Mouse (Mus musculus) midbrain, embryonic 16.5 days (tissue): ENCODE data around the gene Krtdap. TPM values are rescaled to one million over a fixed set of nuclear protein-coding genes. Genes with fewer than 3 reads are reported as not detected.

Experiments
- ATAC-seq: fragments of 200-750 bp; cut with Nextera tagmentation; 2 replicates; pipeline ENCODE4 v1.8.0; 2017; ENCODE audit warnings: moderate TSS enrichment
- H3K27ac ChIP-seq: fragments of 300-500 bp; sonication (generic); 2 replicates; pipeline ENCODE4 v1.5.1; 2014; ENCODE audit warnings: mild to moderate bottlenecking, low read length, mixed read lengths
- H3K27me3 ChIP-seq: fragments of 300-500 bp; sonication (generic); 2 replicates; pipeline ENCODE4 v1.6.1; 2014; ENCODE audit warnings: low read depth, low read length, mixed read lengths; ENCODE audit not compliant: control insufficient read depth, insufficient read depth
- H3K36me3 ChIP-seq: fragments of 300-500 bp; sonication (generic); 2 replicates; pipeline ENCODE4 v1.6.1; 2014; ENCODE audit warnings: mild to moderate bottlenecking, low read length, moderate library complexity, mixed read lengths; ENCODE audit not compliant: control insufficient read depth, insufficient read depth
- H3K4me1 ChIP-seq: fragments of 300-500 bp; sonication (generic); 2 replicates; pipeline ENCODE4 v1.6.1; 2014; ENCODE audit warnings: mild to moderate bottlenecking, low read length, mixed read lengths; ENCODE audit not compliant: control insufficient read depth, insufficient read depth
- H3K4me2 ChIP-seq: fragments of 300-500 bp; sonication (generic); 2 replicates; pipeline ENCODE4 v1.6.1; 2014; ENCODE audit warnings: mild to moderate bottlenecking, low read length, mixed read lengths
- H3K4me3 ChIP-seq: fragments of 300-500 bp; sonication (generic); 2 replicates; pipeline ENCODE4 v1.5.1; 2014; ENCODE audit warnings: low read depth, mild to moderate bottlenecking, low read length, moderate library complexity, mixed read lengths
- H3K9ac ChIP-seq: fragments of 300-500 bp; sonication (generic); 2 replicates; pipeline ENCODE4 v1.6.1; 2014; ENCODE audit warnings: low read depth, low read length, mixed read lengths
- H3K9me3 ChIP-seq: fragments of 300-500 bp; sonication (generic); replicated peaks from 2 replicates; pipeline ENCODE4 v1.6.1; 2014; ENCODE audit warnings: mild to moderate bottlenecking, low read length, mixed read lengths; ENCODE audit not compliant: control insufficient read depth, poor library complexity, severe bottlenecking
- WGBS: fragments of 180-500 bp; shearing (Covaris S2); extraction: QIAGEN DNeasy Blood & Tissue Kit; methylation state at CpG from one replicate; pipeline ENCODE4 v1.1.7; 2014; 5-methylcytosine and 5-hydroxymethylcytosine counted together
- polyA plus RNA-seq: library from polyadenylated mRNA; unstranded; fragments of >200 nt; fragmentation: Nextera tagmentation; extraction: Ambion mirVana; gene quantifications from 2 replicates; pipeline ENCODE4 v1.2.1, GENCODE M21; 2015

Gene Krtdap
- polyA plus RNA-seq, 1 experiment from 2014 or later = not detected

DNA sequence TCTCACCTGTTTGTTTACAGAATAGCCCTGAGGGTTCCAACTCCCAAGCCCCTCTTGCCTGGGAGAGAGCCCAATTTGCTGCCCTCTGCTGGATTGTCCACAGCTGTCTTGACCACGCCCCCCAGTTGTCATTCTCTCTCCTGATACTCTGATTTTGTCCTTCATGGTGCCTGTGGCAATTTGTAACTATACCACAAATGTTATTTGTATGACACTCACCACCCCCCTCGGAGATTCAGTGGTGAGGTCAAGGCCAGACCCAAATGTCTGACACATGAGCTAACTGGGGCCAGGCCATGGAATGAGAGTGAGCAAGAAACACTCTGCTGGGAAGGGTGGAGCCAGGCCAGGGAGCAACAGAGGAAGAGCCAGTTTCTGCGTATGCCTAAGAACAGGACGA is 28.8 kb upstream of the Krtdap start:
- Histone ChIP-seq H3K36me3 (peaks cover 16% of the 10 kb centered on the region), H3K9me3 (peaks cover 8% of the 10 kb centered on the region), H3K4me2 (no peak overlapping the region), H3K9ac (no peak overlapping the region), H3K27ac (no peak overlapping the region), H3K4me1 (no peaks in the 10 kb centered on the region), H3K27me3 (no peaks in the 10 kb centered on the region), H3K4me3 (no peak overlapping the region)
- 58% methylated on average over 4 of the region's 4 CpGs for WGBS
- no peak for ATAC-seq

DNA sequence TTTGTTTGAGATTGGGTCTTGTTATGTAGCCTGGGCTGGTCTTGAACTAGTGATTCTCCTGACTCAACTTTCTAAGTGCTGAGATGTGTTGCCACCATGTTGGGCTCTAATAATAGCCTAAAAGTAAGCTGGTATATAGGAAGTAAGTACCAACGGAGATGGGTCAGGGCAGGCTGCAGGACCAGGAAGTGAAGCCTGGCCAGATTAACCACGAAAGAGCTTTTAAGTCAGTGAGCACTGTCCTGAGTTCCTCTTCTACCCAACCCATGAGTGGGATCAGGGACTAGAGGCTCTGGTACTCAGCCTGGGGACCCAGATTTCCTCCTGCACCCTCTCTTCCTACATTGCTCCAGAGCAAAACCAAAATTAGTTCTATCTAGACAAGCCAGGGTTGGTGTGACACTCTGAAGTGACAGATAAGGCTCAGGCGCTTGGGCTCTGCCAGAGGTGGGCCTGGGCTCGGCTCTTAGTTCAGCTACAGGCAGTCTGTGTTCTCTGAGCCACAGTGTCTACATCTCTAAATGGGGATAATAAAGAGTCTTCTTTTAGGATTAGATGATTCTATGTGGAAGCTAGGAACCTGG is 25.8 kb upstream of the Krtdap start:
- no peak overlapping the region for H3K9ac ChIP-seq
- no peak overlapping the region for H3K4me3 ChIP-seq
- no peaks in the 10 kb centered on the region for H3K36me3 ChIP-seq
- no peaks in the 10 kb centered on the region for H3K9me3 ChIP-seq
- no peak for ATAC-seq
- H3K27me3 ChIP-seq = no peaks in the 10 kb centered on the region
- 81% methylated on average over 4 of the region's 4 CpGs for WGBS
- no peaks in the 10 kb centered on the region for H3K4me1 ChIP-seq
- no peak overlapping the region for H3K27ac ChIP-seq
- no peak overlapping the region for H3K4me2 ChIP-seq

DNA sequence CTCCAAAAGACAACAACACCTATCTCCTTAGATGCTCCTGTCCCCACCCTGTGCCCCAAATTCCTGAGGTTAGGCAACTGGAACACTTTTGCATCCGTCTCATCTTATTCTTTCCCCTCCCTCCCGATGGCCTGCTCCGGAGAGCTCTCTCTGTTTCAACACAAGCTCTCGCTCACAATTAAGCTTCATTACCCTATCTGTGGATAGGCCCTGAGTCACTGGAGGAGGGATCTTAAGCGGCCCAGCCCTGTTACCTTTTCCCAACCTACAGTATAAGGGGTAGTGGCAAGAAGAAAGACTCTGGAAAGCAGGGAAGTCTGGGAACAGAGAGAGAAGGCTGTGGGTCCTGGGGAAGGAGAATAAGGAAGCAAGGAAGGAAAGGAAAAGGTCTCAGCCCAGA is 24.2 kb upstream of the Krtdap start, which contains the start of gene Dmkn:
Dmkn (plus strand) TSS at position 301 of the 400 bp plus-strand sequence.
- H3K4me2 ChIP-seq = no peak within 1 kb of the TSS
- no peaks in the 10 kb centered on the region for H3K9me3 ChIP-seq
- H3K4me3 ChIP-seq = no peak within 1 kb of the TSS
- 0 out of 2 replicates have a peak, but pooled peaks cover 1% of the 10 kb centered on the region for H3K27me3 ChIP-seq
- ATAC-seq = no peak
- no peaks in the 10 kb centered on the region for H3K36me3 ChIP-seq
- H3K4me1 ChIP-seq = no peaks in the 10 kb centered on the region
- 45% methylated on average over 5 of the region's 5 CpGs for WGBS
- no peak within 1 kb of the TSS for H3K9ac ChIP-seq
- H3K27ac ChIP-seq = no peak within 1 kb of the TSS

DNA sequence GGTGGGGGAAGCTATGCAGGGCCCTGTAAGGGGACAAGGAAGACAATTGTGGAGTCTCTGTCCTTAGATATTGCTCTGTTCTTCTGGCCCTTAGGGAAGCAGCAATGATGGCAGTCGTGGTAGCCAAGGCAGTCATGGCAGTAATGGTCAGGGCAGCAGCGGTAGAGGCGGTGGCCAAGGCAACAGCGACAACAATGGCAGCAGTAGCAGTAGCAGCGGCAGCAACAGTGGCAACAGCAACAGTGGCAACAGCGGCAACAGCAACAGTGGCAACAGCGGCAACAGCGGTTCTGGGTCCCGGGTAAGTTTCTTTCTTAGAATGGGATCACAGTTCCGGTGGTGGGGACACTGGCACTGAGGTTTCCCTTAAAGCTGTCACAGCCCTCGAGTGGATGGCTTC is 22.5 kb upstream of the Krtdap start:
- no peaks in the 10 kb centered on the region for H3K36me3 ChIP-seq
- peak overlapping the region; percentile 5; the same call in 1 of the 2 replicates for H3K4me2 ChIP-seq
- H3K9me3 ChIP-seq = no peaks in the 10 kb centered on the region
- 45% methylated on average over 11 of the region's 11 CpGs for WGBS
- H3K9ac ChIP-seq = no peak overlapping the region
- ATAC-seq = no peak
- H3K4me3 ChIP-seq = no peak overlapping the region
- no peak overlapping the region for H3K27ac ChIP-seq
- 0 out of 2 replicates have a peak, but pooled peaks cover 2% of the 10 kb centered on the region for H3K27me3 ChIP-seq
- H3K4me1 ChIP-seq = no peaks in the 10 kb centered on the region

DNA sequence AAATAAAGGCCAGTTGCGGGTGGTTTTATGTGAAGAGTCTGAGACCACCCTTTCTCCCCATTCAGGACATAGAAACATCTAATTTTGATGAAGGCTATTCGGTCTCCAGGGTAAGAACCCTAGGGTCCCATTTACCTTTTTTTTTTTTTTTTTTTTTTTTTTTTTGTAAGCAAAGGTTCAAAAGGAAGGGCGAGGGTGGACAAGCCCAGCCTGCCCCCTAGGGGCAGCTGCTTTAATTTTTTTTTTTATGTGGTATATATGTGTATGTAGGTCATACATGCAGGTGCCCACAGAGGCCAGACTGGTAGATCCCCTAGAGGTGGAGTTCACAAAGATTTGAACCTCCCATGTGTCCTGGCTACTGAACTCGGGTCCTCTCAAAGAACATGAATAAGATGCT is 21.3 kb upstream of the Krtdap start:
- H3K4me2 ChIP-seq = no peak overlapping the region
- H3K36me3 ChIP-seq = no peaks in the 10 kb centered on the region
- 84% methylated on average over 4 of the region's 4 CpGs for whole genome bisulfite sequencing
- H3K27ac ChIP-seq = no peak overlapping the region
- H3K4me1 ChIP-seq = no peaks in the 10 kb centered on the region
- no peak overlapping the region for H3K9ac ChIP-seq
- H3K27me3 ChIP-seq = 0 out of 2 replicates have a peak, but pooled peaks cover 2% of the 10 kb centered on the region
- H3K9me3 ChIP-seq = no peaks in the 10 kb centered on the region; the same call in 1 of the 2 replicates
- H3K4me3 ChIP-seq = no peak overlapping the region
- no peak for ATAC-seq

DNA sequence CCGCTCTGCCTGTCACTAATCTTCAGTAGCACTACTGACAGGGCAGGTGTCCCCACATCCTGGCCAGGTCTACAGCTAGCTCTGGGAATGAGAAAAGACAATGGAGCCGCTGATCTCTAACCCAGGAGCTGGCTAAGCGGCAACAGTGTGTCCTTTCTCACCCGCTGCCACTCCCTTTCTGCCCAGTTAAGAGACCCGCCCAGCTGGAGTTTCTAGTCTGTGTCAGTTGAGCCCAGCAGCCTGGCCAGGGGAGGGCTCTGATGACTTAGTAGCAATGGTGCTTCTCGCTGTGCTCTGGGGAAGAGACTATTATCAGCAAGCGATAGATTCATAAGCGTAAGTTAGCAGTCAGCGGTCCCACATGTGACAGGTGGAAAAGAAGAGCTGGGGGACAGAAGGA is 18.5 kb upstream of the Krtdap start:
- no peaks in the 10 kb centered on the region for H3K36me3 ChIP-seq
- WGBS = 33% methylated on average over 9 of the region's 9 CpGs
- H3K27me3 ChIP-seq = 0 out of 2 replicates have a peak, but pooled peaks cover 2% of the 10 kb centered on the region
- no peak overlapping the region for H3K4me2 ChIP-seq
- H3K9ac ChIP-seq = no peak overlapping the region
- no peak overlapping the region for H3K27ac ChIP-seq
- no peak for ATAC-seq
- H3K9me3 ChIP-seq = no peaks in the 10 kb centered on the region; the same call in 1 of the 2 replicates
- no peaks in the 10 kb centered on the region for H3K4me1 ChIP-seq
- no peak overlapping the region for H3K4me3 ChIP-seq

DNA sequence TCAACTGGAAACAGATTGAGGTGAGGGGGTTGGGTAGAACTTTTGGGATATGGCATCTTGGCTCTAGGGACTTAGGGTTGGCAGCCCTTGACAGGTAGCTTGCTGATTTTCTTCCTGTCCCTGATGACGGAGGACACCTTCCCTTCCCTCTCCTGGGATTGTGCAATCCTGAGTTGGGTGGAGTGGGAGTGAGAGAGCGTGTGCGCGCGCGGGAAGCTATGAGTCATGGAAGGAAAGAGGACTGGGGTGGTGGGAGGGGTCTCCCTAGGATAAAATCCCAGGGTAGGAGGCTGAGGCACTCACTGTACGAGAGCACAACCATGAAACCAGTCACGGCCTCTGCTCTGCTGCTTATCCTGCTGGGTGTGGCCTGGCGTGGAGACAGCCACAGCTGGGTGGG is 11.6 kb upstream of the Krtdap start:
- Histone ChIP-seq H3K36me3 (no peaks in the 10 kb centered on the region), H3K9me3 (no peaks in the 10 kb centered on the region; the same call in 1 of the 2 replicates), H3K4me1 (no peaks in the 10 kb centered on the region), H3K27ac (no peak overlapping the region), H3K27me3 (no peaks in the 10 kb centered on the region), H3K4me2 (no peak overlapping the region), H3K9ac (no peak overlapping the region), H3K4me3 (no peak overlapping the region)
- WGBS = 94% methylated on average over 9 of the region's 9 CpGs
- no peak for ATAC-seq

DNA sequence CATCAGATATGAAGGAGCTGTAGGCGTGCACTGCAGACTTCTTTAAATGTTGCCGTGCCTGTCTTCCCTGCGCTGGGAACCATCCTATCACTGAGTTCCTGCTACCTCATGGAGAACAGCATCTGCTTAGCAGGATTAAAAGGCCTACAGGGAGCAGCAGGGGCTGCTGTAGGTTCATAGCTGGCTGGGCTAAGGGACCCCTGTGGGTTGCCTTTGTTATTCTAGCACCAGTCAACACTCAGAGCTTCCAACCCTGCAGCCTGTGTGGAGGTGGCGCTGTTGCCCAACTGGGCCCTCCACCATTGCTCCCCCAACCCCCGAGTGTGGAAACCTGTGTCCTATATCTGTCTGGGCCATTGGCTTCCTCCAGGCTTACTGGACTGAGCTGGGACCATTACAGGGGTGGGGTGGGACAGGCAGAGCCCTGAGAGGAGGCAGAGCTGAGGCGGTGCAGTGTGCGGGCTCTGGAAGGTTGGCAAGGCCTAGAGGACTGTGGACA is 10.6 kb upstream of the Krtdap start:
- Histone ChIP-seq H3K4me3 (no peak overlapping the region), H3K4me1 (no peaks in the 10 kb centered on the region), H3K27me3 (no peaks in the 10 kb centered on the region), H3K27ac (no peak overlapping the region), H3K9ac (no peak overlapping the region), H3K4me2 (no peak overlapping the region), H3K9me3 (no peaks in the 10 kb centered on the region), H3K36me3 (no peaks in the 10 kb centered on the region)
- ATAC-seq = no peak
- WGBS = 53% methylated on average over 6 of the region's 7 CpGs

DNA sequence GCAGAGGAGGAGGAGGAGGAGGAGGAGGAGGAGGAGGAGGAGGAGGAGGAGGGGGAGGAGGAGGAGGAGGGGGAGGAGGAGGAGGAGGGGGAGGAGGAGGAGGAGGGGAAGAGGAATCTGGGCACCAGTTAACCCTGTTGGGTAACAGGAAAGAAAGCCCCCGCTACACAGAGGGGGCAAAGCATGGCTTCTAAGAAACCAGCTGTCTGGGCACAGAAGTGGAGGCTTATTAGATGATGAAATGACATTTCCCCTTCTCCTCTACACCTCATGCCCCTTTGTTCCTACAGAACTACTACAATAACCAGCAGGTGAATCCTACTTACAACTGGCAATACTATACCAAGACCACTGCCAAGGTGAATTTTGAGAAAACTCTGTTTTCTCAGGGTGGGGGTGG is 9.8 kb upstream of the Krtdap start:
- ATAC-seq = no peak
- no peak overlapping the region for H3K4me2 ChIP-seq
- no peak overlapping the region for H3K27ac ChIP-seq
- H3K4me3 ChIP-seq = no peak overlapping the region
- H3K9me3 ChIP-seq = no peaks in the 10 kb centered on the region
- H3K27me3 ChIP-seq = no peaks in the 10 kb centered on the region
- H3K36me3 ChIP-seq = no peaks in the 10 kb centered on the region
- WGBS = 58% methylated on average over 1 of the region's 1 CpGs
- no peak overlapping the region for H3K9ac ChIP-seq
- no peaks in the 10 kb centered on the region for H3K4me1 ChIP-seq
